Mouse (Mus musculus) midbrain, embryonic 14.5 days (tissue): ENCODE measurements around the gene Rcan3. TPM values are rescaled to one million over a fixed set of nuclear protein-coding genes. Genes with fewer than 3 reads are reported as not detected.

Experiments used
- ATAC-seq: fragments of 200-750 bp; cut with Nextera tagmentation; 2 replicates; pipeline ENCODE4 v1.8.0; 2017; ENCODE audit warnings: moderate number of reproducible peaks, moderate library complexity; ENCODE audit not compliant: low FRiP score, low TSS enrichment
- DNase-seq: peaks from one replicate; pipeline ENCODE4 v3.0.0-alpha.2; 2015
- H3K27ac ChIP-seq: fragments of 300-500 bp; sonication (generic); replicated peaks from 2 replicates; pipeline ENCODE4 v1.5.1; 2014; ENCODE audit warnings: mild to moderate bottlenecking, low read depth, low read length, moderate library complexity
- H3K27me3 ChIP-seq: fragments of 300-500 bp; sonication (generic); 2 replicates; pipeline ENCODE4 v1.6.1; 2014; ENCODE audit warnings: low read length, control low read depth, mixed read lengths; ENCODE audit not compliant: control insufficient read depth, insufficient read depth
- H3K36me3 ChIP-seq: fragments of 300-500 bp; sonication (generic); 2 replicates; pipeline ENCODE4 v1.6.1; 2014; ENCODE audit warnings: low read length, control low read depth; ENCODE audit not compliant: control insufficient read depth, insufficient read depth
- H3K4me1 ChIP-seq: fragments of 300-500 bp; sonication (generic); 2 replicates; pipeline ENCODE4 v1.6.1; 2014; ENCODE audit warnings: mild to moderate bottlenecking, antibody characterized with exemption, low read length, control low read depth; ENCODE audit not compliant: control insufficient read depth, insufficient read depth
- H3K4me2 ChIP-seq: fragments of 300-500 bp; sonication (generic); 2 replicates; pipeline ENCODE4 v1.6.1; 2014; ENCODE audit warnings: mild to moderate bottlenecking, low read length, moderate library complexity
- H3K4me3 ChIP-seq: fragments of 300-500 bp; sonication (generic); replicated peaks from 2 replicates; pipeline ENCODE4 v1.5.1; 2014; ENCODE audit warnings: low read depth, low read length
- H3K9ac ChIP-seq: fragments of 300-500 bp; sonication (generic); replicated peaks from 2 replicates; pipeline ENCODE4 v1.6.1; 2014; ENCODE audit warnings: mild to moderate bottlenecking, low read length, moderate library complexity
- H3K9me3 ChIP-seq: fragments of 300-500 bp; sonication (generic); 2 replicates; pipeline ENCODE4 v1.6.1; 2016; ENCODE audit warnings: low read length, control low read depth, mixed read lengths; ENCODE audit not compliant: control insufficient read depth
- WGBS: fragments of 180-500 bp; shearing (Covaris S2); extraction: QIAGEN DNeasy Blood & Tissue Kit; methylation state at CpG from one replicate; pipeline ENCODE4 v1.1.7; 2014; 5-methylcytosine and 5-hydroxymethylcytosine counted together
- polyA plus RNA-seq: library from polyadenylated mRNA; unstranded; fragments of >200 nt; fragmentation: Nextera tagmentation; extraction: Ambion mirVana; gene quantifications from 2 replicates; pipeline ENCODE4 v1.2.1, GENCODE M21; 2014

Rcan3 gene
- polyA plus RNA-seq, 1 experiment from 2014 or later, result 40.9 TPM

DNA sequence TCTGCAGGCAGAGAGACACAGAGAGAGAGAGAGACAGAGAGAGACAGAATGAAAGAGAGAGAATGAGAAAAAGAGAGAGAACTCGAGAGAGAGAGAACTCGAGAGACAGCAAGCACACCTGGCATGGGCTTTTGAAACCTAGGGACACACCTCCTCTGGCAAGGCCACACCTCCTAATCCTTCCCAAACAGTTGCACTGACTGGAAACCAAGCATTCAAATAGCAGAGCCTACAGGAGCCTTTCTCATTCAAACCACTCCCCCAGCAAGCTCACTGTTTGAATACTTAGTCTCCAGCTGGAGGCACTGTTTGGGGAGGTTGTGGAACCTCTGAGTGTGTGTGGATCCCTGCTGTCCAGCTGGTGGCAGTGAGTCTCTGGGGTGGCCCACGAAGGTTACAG is 40.9 kb downstream of the Rcan3 start:
- Histone ChIP-seq H3K27me3 (peaks cover 13% of the 10 kb centered on the region), H3K4me3 (no peak overlapping the region), H3K9me3 (no peaks in the 10 kb centered on the region), H3K9ac (no peak overlapping the region), H3K4me1 (no peaks in the 10 kb centered on the region), H3K36me3 (no peaks in the 10 kb centered on the region), H3K27ac (no peak overlapping the region), H3K4me2 (no peak overlapping the region)
- DNase-seq (no peak), ATAC-seq (no peak)
- WGBS, result 74% methylated on average over 3 of the region's 3 CpGs

DNA sequence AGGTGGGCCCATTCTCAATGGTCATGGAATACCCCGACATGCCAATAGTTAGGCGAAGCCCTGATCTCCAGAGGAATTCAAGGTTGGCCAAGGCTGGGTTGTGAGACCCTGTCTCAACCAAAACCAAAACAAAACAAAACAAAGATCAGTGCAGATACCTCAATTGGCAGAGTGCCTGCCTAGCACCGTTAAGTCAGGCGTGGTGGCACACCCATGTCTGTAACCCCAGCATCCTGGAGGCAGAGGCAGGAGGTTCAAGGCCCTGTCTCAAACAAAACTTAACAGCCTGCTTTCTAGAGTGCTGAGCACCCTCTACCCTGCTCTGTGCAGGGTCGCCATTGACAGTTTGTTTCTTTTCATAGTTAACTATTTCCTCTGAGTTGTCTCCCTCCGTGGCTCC is 42.6 kb downstream of the Rcan3 start:
- no peak overlapping the region for H3K9ac ChIP-seq
- no peaks in the 10 kb centered on the region for H3K4me1 ChIP-seq
- ATAC-seq (no peak), DNase-seq (no peak)
- no peaks in the 10 kb centered on the region for H3K9me3 ChIP-seq
- H3K4me3 ChIP-seq, result no peak overlapping the region
- H3K36me3 ChIP-seq, result no peaks in the 10 kb centered on the region
- H3K27me3 ChIP-seq, result no peaks in the 10 kb centered on the region
- no peak overlapping the region for H3K27ac ChIP-seq
- 81% methylated on average over 6 of the region's 6 CpGs for WGBS
- no peak overlapping the region for H3K4me2 ChIP-seq

GRCm38 (mm10) chr4:135385614-135386013 is 48.0 kb downstream of the Rcan3 start:
- Histone ChIP-seq H3K36me3 (no peaks in the 10 kb centered on the region), H3K9ac (no peak overlapping the region), H3K4me2 (no peak overlapping the region), H3K9me3 (no peaks in the 10 kb centered on the region), H3K4me3 (no peak overlapping the region), H3K27ac (no peak overlapping the region), H3K4me1 (no peaks in the 10 kb centered on the region), H3K27me3 (no peaks in the 10 kb centered on the region)
- peak; percentile 12 for DNase-seq
- 66% methylated on average over 10 of the region's 10 CpGs for WGBS
- no peak for ATAC-seq

DNA sequence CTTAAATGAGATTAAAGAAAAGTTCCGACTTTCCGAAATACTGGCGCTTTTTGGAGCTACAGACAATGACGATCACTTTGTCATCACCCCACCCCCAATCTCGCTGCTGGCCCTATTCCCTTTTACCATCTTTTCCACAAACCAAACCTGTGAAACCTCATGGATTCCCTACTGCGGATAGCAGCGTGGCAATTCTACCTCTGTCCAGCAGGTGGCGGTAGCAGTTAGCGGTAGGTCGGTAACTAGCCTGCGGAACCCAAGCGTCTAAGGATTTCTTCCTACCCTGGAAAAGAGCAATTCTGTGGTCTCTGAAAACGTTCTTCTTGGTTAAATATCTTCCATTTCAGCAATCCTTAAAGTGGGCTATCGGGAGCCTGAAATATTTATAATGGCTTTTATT is 51.3 kb downstream of the Rcan3 start:
- H3K27me3 ChIP-seq, result no peaks in the 10 kb centered on the region
- no peaks in the 10 kb centered on the region for H3K36me3 ChIP-seq
- H3K27ac ChIP-seq, result no peak overlapping the region
- no peak overlapping the region for H3K9ac ChIP-seq
- H3K4me3 ChIP-seq, result no peak overlapping the region
- no peak overlapping the region for H3K4me2 ChIP-seq
- no peaks in the 10 kb centered on the region for H3K4me1 ChIP-seq
- ATAC-seq (no peak), DNase-seq (peak; percentile 94)
- H3K9me3 ChIP-seq, result no peaks in the 10 kb centered on the region
- WGBS, result 4% methylated on average over 14 of the region's 14 CpGs

DNA sequence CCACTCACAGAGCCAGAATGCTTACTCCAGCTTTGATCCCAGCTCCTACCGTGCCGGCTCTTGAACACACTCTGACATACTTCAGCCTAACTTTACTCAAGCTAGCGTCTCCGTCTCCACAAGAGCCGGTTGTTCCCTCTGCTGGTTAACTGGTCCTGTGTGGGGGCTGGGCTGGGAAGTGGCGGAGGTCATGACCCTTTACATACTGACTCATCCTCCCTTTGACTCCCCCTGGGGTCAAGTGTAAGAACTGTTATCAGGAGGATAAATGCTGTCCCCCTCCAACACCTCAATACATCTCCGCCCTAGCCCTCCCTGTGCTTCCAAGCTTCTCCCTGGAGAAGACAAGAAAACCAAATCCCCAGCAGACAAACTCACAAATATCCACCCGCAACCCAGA is 52.3 kb downstream of the Rcan3 start:
- no peak for ATAC-seq
- Histone ChIP-seq H3K9me3 (no peaks in the 10 kb centered on the region), H3K36me3 (no peaks in the 10 kb centered on the region), H3K27ac (no peak overlapping the region), H3K4me1 (no peaks in the 10 kb centered on the region), H3K9ac (no peak overlapping the region), H3K4me2 (no peak overlapping the region), H3K27me3 (no peaks in the 10 kb centered on the region), H3K4me3 (no peak overlapping the region)
- WGBS, result 45% methylated on average over 8 of the region's 8 CpGs
- DNase-seq, result no peak

- Histone ChIP-seq H3K9ac (no peak overlapping the region), H3K4me2 (no peak overlapping the region), H3K27ac (no peak overlapping the region), H3K36me3 (no peaks in the 10 kb centered on the region), H3K9me3 (no peaks in the 10 kb centered on the region), H3K27me3 (no peaks in the 10 kb centered on the region), H3K4me3 (no peak overlapping the region), H3K4me1 (no peaks in the 10 kb centered on the region)
- ATAC-seq (no peak), DNase-seq (no peak)
- 83% methylated on average over 11 of the region's 11 CpGs for WGBS
These were observed 56.4 kb downstream of the Rcan3 start for GRCm38 (mm10) chr4:135377241-135377640.

GRCm38 (mm10) chr4:135375444-135375843 is 58.2 kb downstream of the Rcan3 start:
- Histone ChIP-seq H3K4me1 (no peaks in the 10 kb centered on the region), H3K4me2 (no peak overlapping the region), H3K9ac (no peak overlapping the region), H3K9me3 (no peaks in the 10 kb centered on the region), H3K27me3 (no peaks in the 10 kb centered on the region), H3K4me3 (no peak overlapping the region), H3K36me3 (no peaks in the 10 kb centered on the region), H3K27ac (no peak overlapping the region)
- WGBS, result 68% methylated on average over 3 of the region's 3 CpGs
- ATAC-seq (no peak), DNase-seq (no peak)

DNA sequence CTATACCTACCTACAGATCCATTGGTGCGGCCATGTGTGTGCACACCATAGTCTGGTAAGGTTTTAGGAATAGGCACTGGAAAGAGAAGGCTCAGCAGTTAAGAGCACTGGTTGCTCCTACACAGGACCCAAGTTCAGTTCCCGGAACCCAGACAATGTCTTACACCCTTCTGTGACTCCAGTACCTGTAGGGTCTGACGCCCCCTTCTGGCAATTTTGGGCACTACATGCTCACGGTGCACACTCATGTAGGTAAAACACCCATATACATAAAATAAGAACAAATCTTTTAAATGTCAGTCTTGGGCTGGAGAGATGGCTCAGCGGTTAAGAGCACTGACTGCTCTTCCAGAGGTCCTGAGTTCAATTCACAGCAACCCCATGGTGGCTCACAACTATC is 60.4 kb downstream of the Rcan3 start:
- no peak overlapping the region for H3K27ac ChIP-seq
- H3K9me3 ChIP-seq, result no peaks in the 10 kb centered on the region
- no peaks in the 10 kb centered on the region for H3K4me1 ChIP-seq
- DNase-seq, result no peak
- no peaks in the 10 kb centered on the region for H3K36me3 ChIP-seq
- no peak overlapping the region for H3K4me3 ChIP-seq
- 81% methylated on average over 5 of the region's 5 CpGs for WGBS
- H3K27me3 ChIP-seq, result no peaks in the 10 kb centered on the region
- H3K4me2 ChIP-seq, result no peak overlapping the region
- no peak for ATAC-seq
- H3K9ac ChIP-seq, result no peak overlapping the region

DNA sequence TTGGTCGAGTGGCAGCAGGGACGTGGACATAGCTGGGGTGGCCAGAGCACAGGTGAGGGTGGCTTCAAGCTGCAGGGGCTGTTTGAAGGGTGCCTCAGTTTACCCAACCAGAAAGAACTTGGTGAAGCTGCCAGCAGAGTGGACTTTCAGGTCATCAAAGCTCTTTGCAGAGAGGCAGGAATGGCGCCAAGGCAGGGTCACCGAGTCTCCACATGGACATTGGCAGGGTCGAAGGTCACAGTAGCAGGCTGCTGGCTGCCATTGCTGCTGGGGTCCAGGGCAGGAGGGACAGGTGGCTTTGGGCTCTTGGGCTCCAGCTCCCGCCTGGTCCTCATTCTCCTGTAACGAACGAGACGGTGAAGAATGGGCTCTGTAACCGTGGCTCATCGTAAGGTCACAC is 63.3 kb downstream of the Rcan3 start:
- no peaks in the 10 kb centered on the region for H3K4me1 ChIP-seq
- no peak for ATAC-seq
- H3K27ac ChIP-seq, result no peak overlapping the region
- H3K36me3 ChIP-seq, result no peaks in the 10 kb centered on the region
- no peak for DNase-seq
- H3K27me3 ChIP-seq, result no peaks in the 10 kb centered on the region
- no peak overlapping the region for H3K4me3 ChIP-seq
- 81% methylated on average over 11 of the region's 11 CpGs for WGBS
- no peaks in the 10 kb centered on the region for H3K9me3 ChIP-seq
- H3K9ac ChIP-seq, result no peak overlapping the region
- no peak overlapping the region for H3K4me2 ChIP-seq
